Mouse (Mus musculus) retina, postnatal 1 day (tissue): ENCODE measurements at regions not wholly inside any gene's neighbourhood (a gene's known extent, or its start where the extent isn't known, plus 50 kb on each side); places are given as distances from the start of the nearest gene placed in this dataset.
A peak's percentile ranks its signal among the peaks of the same experiment; 100 is the strongest.

Experiments used
- DNase-seq: peaks from one replicate; pipeline ENCODE4 v3.0.0-alpha.2; 2012

- DNase-seq: no peak
These were observed 91.1 kb upstream of the Pmch start for GRCm38 (mm10) chr10:87999617-88000330.

DNA sequence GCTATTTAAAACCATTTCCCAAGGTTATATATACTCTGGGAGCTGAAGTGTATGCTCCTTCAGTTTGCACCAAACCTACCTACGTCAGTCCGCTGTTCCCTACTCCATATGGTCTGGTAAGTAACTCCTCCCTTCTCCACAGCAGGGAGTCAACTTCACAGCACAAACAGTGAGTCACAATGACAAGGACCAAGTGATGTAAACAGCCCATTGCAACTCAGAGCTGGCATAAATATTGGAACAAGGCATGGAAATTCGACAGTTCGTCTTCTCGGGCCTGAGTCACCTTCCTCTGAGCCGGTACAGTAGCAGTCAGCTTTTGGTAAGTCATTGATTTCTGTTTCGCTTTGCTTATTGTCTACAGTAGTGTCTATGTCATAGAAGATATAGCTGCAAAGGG is 82.2 kb upstream of the Pmch start:
- no peak for DNase-seq

DNA sequence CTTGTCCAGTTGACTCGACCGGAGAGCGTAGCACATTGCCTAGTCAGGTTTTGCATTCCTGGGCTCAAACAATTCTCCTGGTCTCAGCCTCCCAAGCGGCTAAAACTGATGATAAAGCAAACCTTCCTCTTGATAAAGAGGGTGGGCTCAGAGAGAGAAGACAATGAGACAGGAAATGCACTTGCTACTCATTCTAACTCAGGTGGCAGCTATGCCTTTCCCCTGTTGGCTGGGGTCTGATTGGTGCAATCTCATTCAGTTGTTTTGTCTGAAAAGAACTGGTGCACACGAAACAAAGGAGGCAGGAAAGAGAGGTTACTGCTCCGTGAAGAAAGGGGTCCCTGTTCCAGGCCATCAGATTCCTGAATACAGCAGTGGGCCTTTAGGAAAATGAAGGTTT is 80.0 kb upstream of the Pmch start:
- DNase-seq: no peak

DNA sequence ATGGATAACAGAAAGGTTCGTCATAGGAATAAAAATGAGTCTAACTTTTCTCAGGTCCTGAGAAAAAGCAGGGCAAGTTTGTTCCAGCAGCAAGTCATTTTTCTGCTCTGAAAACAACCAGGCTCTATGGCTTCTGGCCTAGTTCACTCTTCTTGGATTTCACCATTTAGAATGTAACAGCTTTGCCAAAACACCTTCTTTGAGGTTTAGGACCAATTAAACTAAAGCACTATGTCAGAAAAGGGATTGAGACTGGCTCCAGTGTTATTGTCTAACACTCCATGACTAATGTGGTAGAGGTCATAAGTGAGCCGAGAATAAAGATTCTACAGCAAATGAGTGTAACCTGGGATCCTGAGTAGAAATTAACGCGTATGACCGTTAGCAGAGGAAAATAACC is 58.9 kb upstream of the Pmch start:
- DNase-seq: peak; percentile 23
